11 mouse cellular contexts compared by ENCODE assay signal in the genomic region with DNA sequence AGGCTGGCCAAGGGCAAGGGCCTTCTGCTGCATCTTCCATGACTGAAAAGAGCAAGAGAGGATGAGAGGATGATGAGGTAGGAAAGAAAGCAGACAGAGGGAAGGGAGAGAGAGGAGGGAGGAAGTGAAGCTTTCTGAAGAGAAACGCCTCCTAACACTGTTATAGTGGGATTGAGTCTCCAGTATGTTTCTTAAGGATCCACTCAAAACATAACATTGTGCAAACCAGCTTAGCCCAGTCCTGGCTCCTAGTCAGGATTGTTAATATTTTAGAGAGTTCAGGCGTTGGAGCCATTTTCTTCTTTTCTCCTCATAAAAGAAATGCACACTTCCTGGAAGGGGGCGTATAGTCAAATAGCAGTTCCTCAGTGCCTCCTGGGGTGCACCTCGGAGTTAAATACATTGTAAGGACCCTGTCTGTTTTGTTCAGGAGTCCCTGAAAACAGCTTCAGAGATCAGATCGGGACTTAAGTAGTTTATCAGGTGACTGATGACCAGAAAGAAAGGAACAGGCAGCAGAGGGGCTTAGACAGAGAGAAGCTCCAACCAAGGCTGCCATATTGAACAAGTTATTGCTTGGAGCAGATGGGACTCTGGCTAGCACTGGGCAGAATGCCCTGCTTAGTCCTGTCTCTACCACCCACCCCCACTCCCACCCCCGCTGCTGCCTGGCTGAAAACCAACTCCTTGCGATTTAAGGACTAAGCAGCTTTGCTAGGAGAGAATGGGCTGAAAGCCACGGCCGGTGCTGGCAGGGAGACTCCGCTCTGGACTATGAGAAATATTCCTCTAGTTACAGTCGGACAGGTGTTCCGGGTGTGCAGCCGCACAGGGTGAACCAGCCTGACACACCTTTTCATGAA.
DNase-seq lines count a peak whose midpoint lies in the region; ATAC-seq and TF ChIP-seq lines count a peak whose summit lies in the region.
"Had no signal": no experiment of that assay in that cellular context is flagged by ENCODE, and none has a peak within 500 bp of the region (broad histone marks: within the 10 kb centered on the region; RNA-seq: fewer than 3 reads in every experiment).

No protein-coding gene starts in this region.

- TF ChIP-seq CTCF in cerebellum, adult 2 months (IDR thresholded peaks at IDR 0.05; ENCODE audit: borderline replicate concordance, insufficient read depth, low read depth, low read length) = no peak

- no peaks in the 10 kb centered on the region for H3K36me3 ChIP-seq in limb, embryonic 13.5 days
- no peaks in the 10 kb centered on the region for H3K36me3 ChIP-seq in limb, embryonic 10.5 days
- no peaks in the 10 kb centered on the region for H3K36me3 ChIP-seq in neural tube, embryonic 15.5 days
- no peaks in the 10 kb centered on the region for H3K36me3 ChIP-seq in kidney, embryonic 15.5 days
- H3K36me3 ChIP-seq: embryonic facial prominence, embryonic 15.5 days; G1E had no signal

- 0 out of 2 replicates have a peak, but pooled peaks cover 10% of the 10 kb centered on the region for H3K4me1 ChIP-seq in limb, embryonic 13.5 days
- H3K4me1 ChIP-seq in limb, embryonic 10.5 days = no peaks in the 10 kb centered on the region
- H3K4me1 ChIP-seq in cerebellum, adult 2 months (ENCODE audit: control insufficient read depth, insufficient read depth, low read length) = peaks cover 4% of the 10 kb centered on the region; the same call in 1 of the 2 replicates
- 0 out of 2 replicates have a peak, but pooled peaks cover 5% of the 10 kb centered on the region for H3K4me1 ChIP-seq in neural tube, embryonic 15.5 days
- H3K4me1 ChIP-seq in kidney, embryonic 15.5 days = no peaks in the 10 kb centered on the region
- H3K4me1 ChIP-seq: embryonic facial prominence, embryonic 15.5 days had no signal

- H3K27ac ChIP-seq in limb, embryonic 13.5 days = no peak overlapping the region
- H3K27ac ChIP-seq in limb, embryonic 10.5 days = no peak overlapping the region
- H3K27ac ChIP-seq in cerebellum, adult 2 months (ENCODE audit: insufficient read depth, low read length) = no peak overlapping the region
- H3K27ac ChIP-seq in neural tube, embryonic 15.5 days (replicated peaks) = peak overlapping the region; percentile 51
- no peak overlapping the region for H3K27ac ChIP-seq in kidney, embryonic 15.5 days
- H3K27ac ChIP-seq: embryonic facial prominence, embryonic 15.5 days; liver, embryonic 14.5 days had no signal

- 60% methylated on average over 13 of the region's 13 CpGs for WGBS in limb, embryonic 13.5 days
- WGBS in limb, embryonic 10.5 days = 87% methylated on average over 13 of the region's 13 CpGs
- 19% methylated on average over 13 of the region's 13 CpGs for WGBS in cerebellum, adult 2 months
- 66% methylated on average over 13 of the region's 13 CpGs for WGBS in neural tube, embryonic 15.5 days
- 84% methylated on average over 13 of the region's 13 CpGs for WGBS in kidney, embryonic 15.5 days

- no peak overlapping the region for H3K9ac ChIP-seq in limb, embryonic 13.5 days
- no peak overlapping the region for H3K9ac ChIP-seq in neural tube, embryonic 15.5 days (replicated peaks)
- H3K9ac ChIP-seq in kidney, embryonic 15.5 days = no peak overlapping the region
- H3K9ac ChIP-seq: embryonic facial prominence, embryonic 15.5 days; liver, embryonic 14.5 days had no signal

- H3K9me3 ChIP-seq in limb, embryonic 13.5 days = no peaks in the 10 kb centered on the region
- no peaks in the 10 kb centered on the region for H3K9me3 ChIP-seq in limb, embryonic 10.5 days (replicated peaks)
- H3K9me3 ChIP-seq in neural tube, embryonic 15.5 days (replicated peaks) = no peaks in the 10 kb centered on the region
- no peaks in the 10 kb centered on the region for H3K9me3 ChIP-seq in kidney, embryonic 15.5 days (replicated peaks)
- H3K9me3 ChIP-seq: embryonic facial prominence, embryonic 15.5 days had no signal

- no peak overlapping the region for H3K4me2 ChIP-seq in limb, embryonic 13.5 days (replicated peaks)
- H3K4me2 ChIP-seq in neural tube, embryonic 15.5 days = 0 out of 2 replicates have a peak overlapping the region, but pooled peaks have one; percentile 2
- H3K4me2 ChIP-seq in kidney, embryonic 15.5 days = no peak overlapping the region
- H3K4me2 ChIP-seq: embryonic facial prominence, embryonic 15.5 days had no signal

- no peaks in the 10 kb centered on the region for H3K27me3 ChIP-seq in limb, embryonic 13.5 days
- H3K27me3 ChIP-seq in limb, embryonic 10.5 days (ENCODE audit: low read depth, poor library complexity, severe bottlenecking) = no peaks in the 10 kb centered on the region
- no peaks in the 10 kb centered on the region; the same call in 1 of the 2 replicates for H3K27me3 ChIP-seq in cerebellum, adult 2 months (ENCODE audit: control insufficient read depth, insufficient read depth, low read length)
- H3K27me3 ChIP-seq in neural tube, embryonic 15.5 days (replicated peaks) = no peaks in the 10 kb centered on the region
- no peaks in the 10 kb centered on the region for H3K27me3 ChIP-seq in kidney, embryonic 15.5 days
- H3K27me3 ChIP-seq: embryonic facial prominence, embryonic 15.5 days had no signal

- TF ChIP-seq POLR2A in cerebellum, adult 2 months (IDR thresholded peaks at IDR 0.05; ENCODE audit: borderline replicate concordance, insufficient read depth, low read length) = no peak

- H3K4me3 ChIP-seq in limb, embryonic 13.5 days = no peak overlapping the region
- no peak overlapping the region for H3K4me3 ChIP-seq in limb, embryonic 10.5 days
- no peak overlapping the region for H3K4me3 ChIP-seq in cerebellum, adult 2 months (replicated peaks; ENCODE audit: insufficient read depth, low read depth, low read length)
- no peak overlapping the region for H3K4me3 ChIP-seq in neural tube, embryonic 15.5 days (replicated peaks)
- H3K4me3 ChIP-seq in kidney, embryonic 15.5 days (replicated peaks) = no peak overlapping the region
- H3K4me3 ChIP-seq: embryonic facial prominence, embryonic 15.5 days had no signal

- ATAC-seq in limb, embryonic 13.5 days (ENCODE audit: low FRiP score, low read depth) = peak; percentile 84
- peak; percentile 71 for ATAC-seq in neural tube, embryonic 15.5 days (ENCODE audit: low FRiP score)
- ATAC-seq in kidney, embryonic 15.5 days (replicated peaks; ENCODE audit: low FRiP score) = no peak

- no peak for DNase-seq in limb, embryonic 10.5 days (ENCODE audit: low spot score)
- peak; percentile 81 to 89 for DNase-seq in cerebellum, adult 2 months
- peak; percentile 33 to 65 for DNase-seq in layer of hippocampus, adult 8-10 months (ENCODE audit: low spot score in 2 of 2)
- DNase-seq in B cell, adult 2 months = no peak
- no peak for DNase-seq in spleen, postnatal 14 days (ENCODE audit: low spot score in 2 of 2)

Comparison
In these comparisons a context has a peak if more than half of its experiments do, and no peak if none do; other contexts are left out.
1. DNase-seq: peak in cerebellum, adult 2 months (2 of 2) and layer of hippocampus, adult 8-10 months (2 of 2); none in limb, embryonic 10.5 days (single experiment), B cell, adult 2 months (0 of 2) and spleen, postnatal 14 days (0 of 2).